Mouse (Mus musculus) layer of hippocampus, adult 18-20 months (tissue): Measurements from ENCODE around the gene Olfr61. TPM values are rescaled to one million over a fixed set of nuclear protein-coding genes. Genes with fewer than 3 reads are reported as not detected.
"Not testable (repeated sequence)": the region's sequence is repeated elsewhere in the genome, so short reads cannot be mapped to it uniquely, and the experiment has no call there.

Experiments
- DNase-seq, 2 experiments: peaks; one replicate each; pipeline ENCODE4 v3.0.0; 2022; ENCODE audit warnings: low spot score in 2 of 2
- long read RNA-seq: library from polyadenylated mRNA; stranded (forward); transcript quantifications from one replicate; pipeline ENCODE4 v2.0.0, GENCODE M21; 2021
- total RNA-seq, 2 experiments: library from RNA; stranded (reverse); gene quantifications; 2 replicates each; pipeline ENCODE4 v1.2.3; 2021

Gene Olfr61
- not detected for total RNA-seq
- long read RNA-seq: 0 reads

- not testable (repeated sequence) for DNase-seq
Measured at GRCm38 (mm10) chr7:140628670-140629069, at the start of gene Olfr61. Gene Olfr61 (plus strand): TSS chr7:140628970.

DNA sequence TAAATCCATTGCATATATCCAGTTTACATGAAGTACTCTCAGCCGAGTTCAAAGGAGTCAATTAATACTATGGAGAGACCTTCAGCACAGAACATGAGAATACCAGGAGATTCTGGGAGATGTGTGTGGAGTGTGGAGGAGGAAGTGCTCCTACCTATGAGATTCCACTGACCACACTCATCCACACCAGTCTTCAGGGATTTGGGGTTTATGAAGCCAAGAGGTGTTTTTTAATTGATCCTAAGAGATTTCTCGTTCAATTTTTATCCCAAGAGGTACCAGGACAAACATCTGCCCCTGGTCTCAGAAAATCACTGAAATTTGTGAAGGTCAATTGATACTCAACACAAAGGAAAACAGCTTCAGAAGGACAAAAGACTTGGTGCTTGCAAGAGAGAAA, 27.8 kb upstream of the Olfr61 start, which contains the start of gene Olfr46:
TSS of gene Olfr46 (plus strand) at position 301 of the 400 bp plus-strand sequence.
- not testable (repeated sequence) for DNase-seq

- no peak for DNase-seq
Measured at GRCm38 (mm10) chr7:140630559-140630958, 1.8 kb downstream of the Olfr61 start.

DNA sequence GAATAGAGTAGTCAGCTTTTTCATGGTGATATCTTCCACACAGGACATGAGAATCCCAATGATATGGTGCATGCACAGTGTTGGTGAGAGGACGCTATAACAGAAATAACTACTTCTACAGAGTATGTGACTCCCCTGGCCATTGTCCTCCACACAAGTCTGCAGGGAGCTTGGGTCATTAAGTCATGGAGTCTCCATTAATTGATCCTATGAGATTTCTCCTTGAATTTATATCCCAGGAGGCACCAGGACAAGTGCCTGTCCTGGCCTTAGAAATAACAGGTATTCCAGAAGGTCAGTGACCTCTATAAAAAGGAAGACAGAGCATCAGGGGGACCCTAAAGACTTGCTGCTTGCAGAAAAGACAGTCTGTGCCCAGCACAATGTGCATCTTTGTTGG, 17.4 kb downstream of the Olfr61 start, which contains the start of gene Olfr53:
TSS of gene Olfr53 (plus strand) at position 301 of the 400 bp plus-strand sequence.
- DNase-seq: no peak

- no peak for DNase-seq
Measured at GRCm38 (mm10) chr7:140659630-140660029, 30.9 kb downstream of the Olfr61 start, which contains the start of gene Olfr539. Gene Olfr539 (plus strand): TSS chr7:140659930.

DNA sequence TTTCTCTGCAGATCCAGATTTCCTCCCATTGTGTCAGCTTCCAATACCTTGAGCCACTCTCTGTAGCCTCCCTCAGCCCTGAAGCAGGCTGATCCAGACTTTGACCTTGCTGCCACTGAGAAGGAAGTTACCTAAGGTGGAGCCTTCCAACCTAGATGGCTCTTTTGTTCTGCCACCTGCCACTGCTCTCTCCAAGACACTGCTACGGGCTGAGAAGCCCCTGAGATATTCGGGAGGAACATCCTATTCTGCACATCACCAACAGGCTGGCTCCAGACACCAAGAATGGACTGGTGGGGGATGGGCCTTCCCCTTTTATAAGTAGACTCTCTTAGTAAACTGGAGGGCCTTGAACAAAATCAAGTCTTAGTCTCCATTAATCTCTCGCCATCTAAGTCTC, 41.9 kb downstream of the Olfr61 start:
- DNase-seq: not testable (repeated sequence)

- DNase-seq: no peak
Measured at GRCm38 (mm10) chr7:140675863-140676262, 47.1 kb downstream of the Olfr61 start.

DNA sequence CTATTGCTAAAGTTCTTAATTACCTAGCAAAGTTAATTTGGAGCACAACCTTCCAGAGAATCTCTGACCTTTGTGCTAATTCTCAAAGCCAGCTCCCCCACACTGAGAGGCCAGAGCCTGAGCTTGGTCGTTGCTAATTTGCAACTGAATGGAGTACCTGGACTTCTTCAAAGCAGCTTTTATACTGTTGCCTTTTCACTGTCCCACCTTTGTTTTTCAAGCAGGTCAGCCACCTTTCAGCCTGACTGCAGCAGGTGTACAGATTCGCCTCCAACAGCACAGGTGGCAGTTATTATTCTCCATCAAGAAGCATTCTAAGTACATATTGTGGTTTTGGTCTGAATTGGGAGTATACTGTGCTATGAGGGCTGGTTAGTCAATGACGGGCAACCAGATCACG, 50.8 kb downstream of the Olfr61 start:
- DNase-seq: not testable (repeated sequence)

GRCm38 (mm10) chr7:140681651-140682050, 52.9 kb downstream of the Olfr61 start, which contains the start of gene Olfr45:
Gene Olfr45 (plus strand): TSS chr7:140681951.
- DNase-seq: no peak

Other genes with a start within 250 kb of the Olfr61 start
- gene Olfr531, start 226.1 kb upstream of the Olfr61 start, total RNA-seq: not detected
- not detected for gene Olfr532, start 207.3 kb upstream of the Olfr61 start, total RNA-seq
- gene Olfr533, start 165.6 kb upstream of the Olfr61 start, total RNA-seq: not detected
- under 1 TPM; 0.22 to 0.33 TPM for gene Olfr535, start 144.8 kb upstream of the Olfr61 start, total RNA-seq
- gene Olfr536, start 121.6 kb upstream of the Olfr61 start, total RNA-seq: not detected
- gene Olfr538, start 61.1 kb upstream of the Olfr61 start, total RNA-seq: under 1 TPM in 1 of 2 experiments, not detected in 1; 0.25 TPM
- gene Olfr46, start 27.7 kb upstream of the Olfr61 start, total RNA-seq: under 1 TPM; 0.25 to 0.37 TPM
- gene Olfr53, start 17.5 kb downstream of the Olfr61 start, total RNA-seq: under 1 TPM in 1 of 2 experiments, not detected in 1; 0.25 TPM
- gene Olfr539, start 31.0 kb downstream of the Olfr61 start, total RNA-seq: under 1 TPM; 0.13 to 0.15 TPM
- under 1 TPM in 1 of 2 experiments, not detected in 1; 0.10 TPM for gene Olfr45, start 53.0 kb downstream of the Olfr61 start, total RNA-seq
- not detected for gene Olfr541, start 68.3 kb downstream of the Olfr61 start, total RNA-seq
- not detected for gene Cyp2e1, start 134.8 kb downstream of the Olfr61 start, total RNA-seq
- gene Syce1, start 158.9 kb downstream of the Olfr61 start, total RNA-seq: not detected
- gene Zfp941, start 193.2 kb downstream of the Olfr61 start, total RNA-seq: 10 to 100 TPM; 12.8 to 14.9 TPM
- 1 to 10 TPM in 1 of 2 experiments, under 1 TPM in 1; 0.99 to 2.3 TPM for gene Urah, start 206.0 kb downstream of the Olfr61 start, total RNA-seq
- not detected for gene Scgb1c1, start 216.6 kb downstream of the Olfr61 start, total RNA-seq
- not detected for gene Odf3, start 218.8 kb downstream of the Olfr61 start, total RNA-seq
- gene Gm45785, start 227.4 kb downstream of the Olfr61 start, total RNA-seq: 1 to 10 TPM in 1 of 2 experiments, under 1 TPM in 1; 0.37 to 1.2 TPM
- 10 to 100 TPM; 68.9 to 73.1 TPM for gene Ric8a, start 228.0 kb downstream of the Olfr61 start, total RNA-seq
- 10 to 100 TPM; 24.7 to 26.2 TPM for gene Bet1l, start 228.6 kb downstream of the Olfr61 start, total RNA-seq